Mouse (Mus musculus): ENCODE measurements around the gene Sorbs1. TPM values are rescaled to one million over a fixed set of nuclear protein-coding genes. Genes with fewer than 3 reads are reported as not detected.
"Not testable (repeated sequence)": the region's sequence is repeated elsewhere in the genome, so short reads cannot be mapped to it uniquely, and the experiment has no call there.

The Sorbs1 gene
- polyA plus RNA-seq (2014; fragmentation: Nextera tagmentation; extraction: Ambion mirVana), result 88.3 and 88.9 TPM in 2 replicates

DNA sequence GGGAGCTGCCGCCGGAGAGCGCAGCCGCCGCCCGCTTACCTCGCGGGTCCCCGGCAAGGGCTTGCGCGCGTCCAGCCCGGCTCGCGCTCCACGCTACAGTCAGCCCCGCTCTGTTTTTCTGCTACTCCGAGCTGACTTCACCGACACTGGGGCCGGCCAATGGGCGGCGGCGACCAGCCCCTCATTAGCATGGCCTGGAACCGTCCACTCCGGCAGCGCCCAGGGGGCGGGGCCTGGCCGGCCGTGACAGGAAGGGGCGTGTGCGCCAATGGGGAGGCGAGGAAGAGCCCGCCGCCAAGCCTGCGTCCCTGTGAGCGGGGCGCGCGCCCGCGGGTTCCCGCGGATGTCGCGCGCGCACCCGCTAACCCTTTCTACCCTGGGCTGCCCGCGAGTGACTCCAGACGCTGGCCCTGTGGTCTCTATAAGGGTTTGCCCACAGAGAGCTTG is at the start of gene Sorbs1:
TSS of gene Sorbs1 (minus strand) at position 148 of the 447 bp plus-strand sequence.
- peak; percentile 93 for DNase-seq (ENCODE audit: low spot score)
- Histone ChIP-seq H3K27ac (ENCODE audit: low read depth) (peak within 1 kb of the TSS; percentile 88), H3K36me3 (ENCODE audit: control insufficient read depth, insufficient read depth, low read length) (no peaks in the 10 kb centered on the region), H3K9ac (ENCODE audit: low read length) (peak within 1 kb of the TSS; percentile 79), H3K4me2 (ENCODE audit: low read length) (peak within 1 kb of the TSS; percentile 89), H3K27me3 (replicated peaks; ENCODE audit: control insufficient read depth, insufficient read depth, low read length) (no peaks in the 10 kb centered on the region), H3K4me1 (replicated peaks; ENCODE audit: control insufficient read depth, insufficient read depth, low read length) (peaks cover 10% of the 10 kb centered on the region), H3K4me3 (ENCODE audit: low read depth, low read length) (peak within 1 kb of the TSS; percentile 74), H3K9me3 (ENCODE audit: control insufficient read depth, low read length) (no peaks in the 10 kb centered on the region)
- ATAC-seq (replicated peaks; ENCODE audit: low FRiP score, low TSS enrichment, low read depth), result peak; percentile 99
- WGBS, result 0% methylated on average over 50 of the region's 51 CpGs

DNA sequence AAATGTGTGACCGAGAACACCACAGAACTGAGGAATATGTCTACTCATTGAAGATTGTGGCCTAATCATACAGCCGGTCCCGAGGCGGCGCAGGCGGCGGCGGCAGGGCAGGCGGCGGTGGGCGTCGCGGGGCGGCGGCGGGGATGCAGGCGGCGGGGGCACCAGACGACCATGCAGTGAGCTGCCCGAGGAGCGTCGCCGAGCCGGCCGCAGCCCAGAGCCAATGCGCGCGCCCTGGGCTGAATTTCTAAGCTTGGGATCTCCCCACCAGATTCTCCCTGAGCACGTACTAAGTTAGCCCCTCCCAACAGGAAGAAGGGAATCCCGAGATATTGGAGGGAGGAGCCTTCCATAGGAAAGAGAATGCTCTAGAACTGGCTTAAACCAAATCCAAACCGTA is 47.9 kb upstream of the Sorbs1 start:
- peaks cover 66% of the 10 kb centered on the region for H3K36me3 ChIP-seq (ENCODE audit: control insufficient read depth, insufficient read depth, low read length)
- not testable (repeated sequence) for H3K4me2 ChIP-seq (ENCODE audit: low read length); H3K4me3 ChIP-seq (ENCODE audit: low read depth, low read length); DNase-seq (ENCODE audit: low spot score); H3K4me1 ChIP-seq (replicated peaks; ENCODE audit: control insufficient read depth, insufficient read depth, low read length); H3K27ac ChIP-seq (ENCODE audit: low read depth); ATAC-seq (replicated peaks; ENCODE audit: low FRiP score, low TSS enrichment, low read depth); H3K27me3 ChIP-seq (replicated peaks; ENCODE audit: control insufficient read depth, insufficient read depth, low read length); H3K9me3 ChIP-seq (ENCODE audit: control insufficient read depth, low read length); H3K9ac ChIP-seq (ENCODE audit: low read length)
- WGBS, result 67% methylated on average over 13 of the region's 31 CpGs

DNA sequence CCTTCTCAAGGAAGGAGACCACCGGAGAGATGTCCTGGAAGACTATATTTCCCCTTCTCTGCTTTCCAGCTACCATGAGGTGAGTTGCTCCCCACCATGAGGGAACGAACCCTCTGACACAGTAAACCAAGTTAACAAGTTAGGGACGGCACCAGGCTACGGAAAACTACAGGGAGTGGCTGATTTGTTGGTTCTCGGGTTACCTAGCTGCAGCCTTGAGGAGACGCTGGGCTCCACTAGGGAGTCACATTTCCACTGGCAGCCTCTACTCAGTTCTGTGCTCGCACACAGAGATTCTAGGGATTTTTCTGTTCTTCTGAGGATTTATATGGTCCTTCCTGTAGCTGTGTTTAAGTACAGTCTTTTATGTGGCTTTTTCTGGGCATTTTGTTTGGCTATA is 42.5 kb upstream of the Sorbs1 start:
- Histone ChIP-seq H3K4me1 (replicated peaks; ENCODE audit: control insufficient read depth, insufficient read depth, low read length) (0 out of 2 replicates have a peak, but pooled peaks cover 6% of the 10 kb centered on the region), H3K9me3 (ENCODE audit: control insufficient read depth, low read length) (no peaks in the 10 kb centered on the region), H3K4me3 (ENCODE audit: low read depth, low read length) (no peak overlapping the region), H3K4me2 (ENCODE audit: low read length) (no peak overlapping the region), H3K27me3 (replicated peaks; ENCODE audit: control insufficient read depth, insufficient read depth, low read length) (no peaks in the 10 kb centered on the region), H3K36me3 (ENCODE audit: control insufficient read depth, insufficient read depth, low read length) (peaks cover 67% of the 10 kb centered on the region), H3K27ac (ENCODE audit: low read depth) (no peak overlapping the region), H3K9ac (ENCODE audit: low read length) (no peak overlapping the region)
- ATAC-seq (replicated peaks; ENCODE audit: low FRiP score, low TSS enrichment, low read depth) (no peak), DNase-seq (ENCODE audit: low spot score) (no peak)
- 80% methylated on average over 7 of the region's 7 CpGs for WGBS

DNA sequence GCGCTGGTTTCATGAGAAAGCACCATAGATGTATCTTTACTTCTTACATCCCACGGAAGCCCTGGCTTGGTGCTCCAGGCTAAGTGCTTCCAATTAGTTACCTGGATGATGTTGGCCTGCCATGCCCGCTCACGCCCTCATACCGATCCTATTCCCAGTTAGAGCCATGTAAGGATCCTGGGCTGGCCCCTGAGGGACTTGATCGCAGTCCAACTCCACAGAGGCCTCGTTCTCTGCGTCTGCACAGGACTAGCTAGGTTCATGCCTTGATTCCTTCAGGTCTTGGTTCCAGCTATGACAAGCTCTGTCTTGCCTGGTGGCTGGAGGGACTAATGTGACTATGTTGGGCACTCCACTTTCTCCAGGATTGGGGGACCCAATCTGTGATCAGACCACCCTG is 41.6 kb upstream of the Sorbs1 start:
- Histone ChIP-seq H3K9me3 (ENCODE audit: control insufficient read depth, low read length) (no peaks in the 10 kb centered on the region), H3K4me1 (replicated peaks; ENCODE audit: control insufficient read depth, insufficient read depth, low read length) (0 out of 2 replicates have a peak, but pooled peaks cover 6% of the 10 kb centered on the region), H3K9ac (ENCODE audit: low read length) (peak overlapping the region; percentile 20; the same call in 1 of the 2 replicates), H3K4me3 (ENCODE audit: low read depth, low read length) (no peak overlapping the region), H3K27me3 (replicated peaks; ENCODE audit: control insufficient read depth, insufficient read depth, low read length) (no peaks in the 10 kb centered on the region), H3K27ac (ENCODE audit: low read depth) (no peak overlapping the region; the same call in 1 of the 2 replicates), H3K4me2 (ENCODE audit: low read length) (no peak overlapping the region), H3K36me3 (ENCODE audit: control insufficient read depth, insufficient read depth, low read length) (peaks cover 75% of the 10 kb centered on the region)
- WGBS, result 95% methylated on average over 8 of the region's 8 CpGs
- DNase-seq (ENCODE audit: low spot score) (no peak), ATAC-seq (replicated peaks; ENCODE audit: low FRiP score, low TSS enrichment, low read depth) (no peak)

DNA sequence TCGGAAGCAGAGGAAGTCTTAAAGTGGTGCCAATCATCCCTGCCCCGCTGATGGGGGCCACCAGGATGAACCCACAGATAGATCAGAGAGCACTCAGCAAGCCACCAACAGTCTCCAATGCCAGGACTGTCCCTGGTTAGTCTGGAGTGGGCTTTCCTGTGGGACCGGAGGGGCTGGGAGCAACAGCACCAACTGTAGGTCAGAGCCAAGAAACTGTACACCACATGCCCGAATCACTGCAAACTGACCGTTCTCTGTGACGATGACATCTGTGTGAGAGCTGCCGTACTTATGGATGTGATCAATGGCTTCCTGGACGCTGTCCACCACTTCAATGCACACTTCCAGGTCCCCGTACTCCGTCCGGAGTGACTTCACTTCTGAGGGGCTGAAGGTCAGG is 40.8 kb upstream of the Sorbs1 start:
- WGBS, result 53% methylated on average over 11 of the region's 11 CpGs
- Histone ChIP-seq H3K4me3 (ENCODE audit: low read depth, low read length) (no peak overlapping the region), H3K36me3 (ENCODE audit: control insufficient read depth, insufficient read depth, low read length) (peaks cover 75% of the 10 kb centered on the region)

DNA sequence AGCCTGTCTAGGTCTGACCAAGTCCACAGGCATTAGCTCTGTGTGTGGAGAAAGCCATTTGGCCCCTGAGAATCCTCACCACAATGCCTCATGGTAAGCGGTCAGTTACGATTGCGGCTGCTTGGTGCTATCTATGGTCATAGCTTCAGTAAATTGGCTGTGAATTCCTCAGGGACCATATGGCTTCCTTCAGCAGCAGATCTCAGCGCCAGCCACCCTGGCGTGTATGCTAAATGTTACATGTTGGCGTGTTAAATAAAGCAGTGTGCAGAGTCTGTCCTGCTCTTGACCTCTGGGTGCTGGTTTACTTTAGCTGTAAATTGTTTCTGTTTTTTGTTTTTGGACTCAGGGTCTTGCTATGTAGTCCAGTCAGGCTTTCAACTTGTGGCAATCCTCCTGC is 40.3 kb upstream of the Sorbs1 start:
- Histone ChIP-seq H3K36me3 (ENCODE audit: control insufficient read depth, insufficient read depth, low read length) (peaks cover 75% of the 10 kb centered on the region), H3K27me3 (replicated peaks; ENCODE audit: control insufficient read depth, insufficient read depth, low read length) (no peaks in the 10 kb centered on the region), H3K27ac (ENCODE audit: low read depth) (peak overlapping the region; percentile 61), H3K9ac (ENCODE audit: low read length) (no peak overlapping the region), H3K4me2 (ENCODE audit: low read length) (no peak overlapping the region), H3K9me3 (ENCODE audit: control insufficient read depth, low read length) (no peaks in the 10 kb centered on the region), H3K4me1 (replicated peaks; ENCODE audit: control insufficient read depth, insufficient read depth, low read length) (0 out of 2 replicates have a peak, but pooled peaks cover 6% of the 10 kb centered on the region), H3K4me3 (ENCODE audit: low read depth, low read length) (no peak overlapping the region)
- DNase-seq (ENCODE audit: low spot score) (peak; percentile 60), ATAC-seq (replicated peaks; ENCODE audit: low FRiP score, low TSS enrichment, low read depth) (no peak; the same call in 1 of the 2 replicates)
- WGBS, result 42% methylated on average over 6 of the region's 6 CpGs

More for the DNA sequence above, 40.8 kb upstream of the Sorbs1 start:
- Histone ChIP-seq H3K9ac (ENCODE audit: low read length) (no peak overlapping the region), H3K4me2 (ENCODE audit: low read length) (no peak overlapping the region), H3K4me1 (replicated peaks; ENCODE audit: control insufficient read depth, insufficient read depth, low read length) (0 out of 2 replicates have a peak, but pooled peaks cover 6% of the 10 kb centered on the region), H3K27ac (ENCODE audit: low read depth) (peak overlapping the region; percentile 61), H3K9me3 (ENCODE audit: control insufficient read depth, low read length) (no peaks in the 10 kb centered on the region), H3K27me3 (replicated peaks; ENCODE audit: control insufficient read depth, insufficient read depth, low read length) (no peaks in the 10 kb centered on the region)
- no peak for ATAC-seq (replicated peaks; ENCODE audit: low FRiP score, low TSS enrichment, low read depth)
- no peak for DNase-seq (ENCODE audit: low spot score)

DNA sequence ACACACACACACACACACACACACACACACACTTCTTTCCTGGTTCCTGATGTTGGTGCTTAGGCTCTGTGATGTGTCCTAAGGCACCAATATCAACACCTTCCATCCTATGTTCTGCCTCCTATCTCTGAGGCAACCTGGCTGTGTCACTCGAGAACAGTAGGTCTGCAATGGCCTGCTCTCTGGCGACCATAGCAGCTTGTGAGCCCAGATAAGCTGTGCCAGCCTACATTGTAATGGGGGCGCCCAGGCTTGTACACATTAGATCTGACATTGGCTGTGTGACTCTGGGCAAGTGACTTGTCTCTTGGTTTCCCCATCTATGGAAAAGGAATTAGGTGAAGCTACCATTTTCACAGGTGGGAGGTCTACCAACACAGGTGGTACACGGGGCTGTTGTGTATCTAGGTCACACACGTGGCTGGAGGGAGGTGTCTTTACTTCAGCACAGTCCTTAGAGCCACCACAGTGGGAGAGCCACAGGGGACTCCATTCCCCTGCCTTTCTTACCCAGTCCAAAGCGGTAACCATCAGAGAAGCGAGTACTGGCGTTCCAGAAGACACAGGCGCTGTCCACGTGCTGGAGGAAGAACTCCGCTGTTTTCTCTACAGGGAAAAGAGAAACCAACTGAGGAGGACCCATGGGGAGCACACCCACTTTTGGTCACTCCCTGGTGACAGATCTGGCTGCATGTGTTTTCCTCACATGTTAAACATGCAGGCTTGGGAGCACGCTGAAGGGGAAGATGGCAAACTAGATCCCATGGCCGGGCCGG is 39.6 kb upstream of the Sorbs1 start:
- H3K27me3 ChIP-seq (replicated peaks; ENCODE audit: control insufficient read depth, insufficient read depth, low read length), result no peaks in the 10 kb centered on the region
- ATAC-seq (replicated peaks; ENCODE audit: low FRiP score, low TSS enrichment, low read depth), result no peak

DNA sequence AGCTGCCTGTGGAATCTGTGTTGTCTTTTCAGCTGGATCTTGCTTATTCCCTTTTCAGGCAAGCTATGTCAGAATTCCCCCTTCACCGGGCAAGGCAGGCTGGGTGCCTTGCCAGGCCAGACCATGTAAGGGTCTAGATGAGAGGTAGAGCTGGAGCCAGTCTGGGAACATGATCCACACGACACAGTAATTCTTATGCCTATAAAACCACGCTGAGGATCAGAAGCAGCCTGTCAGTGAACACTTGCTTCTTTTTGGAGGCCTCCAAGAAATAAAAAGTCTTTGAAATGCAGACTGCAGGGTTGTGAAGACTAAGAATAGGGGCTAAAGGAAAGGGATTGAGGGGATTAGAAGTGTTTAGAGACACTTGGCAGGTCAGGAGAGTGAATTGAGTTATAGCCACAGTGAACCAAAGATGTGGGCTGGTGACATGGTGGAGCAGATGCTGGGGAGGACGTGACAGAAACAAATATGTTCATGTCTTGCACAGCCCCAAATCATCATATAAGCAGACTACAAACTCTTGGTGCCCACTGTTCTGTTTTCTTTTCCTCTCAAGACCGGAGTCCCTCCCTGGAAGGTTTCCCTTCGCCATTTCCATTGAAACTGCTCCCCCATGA is 36.0 kb upstream of the Sorbs1 start:
- H3K27me3 ChIP-seq (replicated peaks; ENCODE audit: control insufficient read depth, insufficient read depth, low read length), result no peaks in the 10 kb centered on the region
- H3K27ac ChIP-seq (ENCODE audit: low read depth), result peak overlapping the region; percentile 65
- peaks cover 44% of the 10 kb centered on the region for H3K36me3 ChIP-seq (ENCODE audit: control insufficient read depth, insufficient read depth, low read length)
- ATAC-seq (replicated peaks; ENCODE audit: low FRiP score, low TSS enrichment, low read depth) (no peak), DNase-seq (ENCODE audit: low spot score) (no peak)
- H3K4me3 ChIP-seq (ENCODE audit: low read depth, low read length), result no peak overlapping the region
- H3K4me2 ChIP-seq (ENCODE audit: low read length), result no peak overlapping the region
- no peaks in the 10 kb centered on the region for H3K9me3 ChIP-seq (ENCODE audit: control insufficient read depth, low read length)
- H3K9ac ChIP-seq (ENCODE audit: low read length), result no peak overlapping the region
- 0 out of 2 replicates have a peak, but pooled peaks cover 4% of the 10 kb centered on the region for H3K4me1 ChIP-seq (replicated peaks; ENCODE audit: control insufficient read depth, insufficient read depth, low read length)
- 50% methylated on average over 6 of the region's 6 CpGs for WGBS

More for the DNA sequence above, 39.6 kb upstream of the Sorbs1 start:
- peaks cover 73% of the 10 kb centered on the region for H3K36me3 ChIP-seq (ENCODE audit: control insufficient read depth, insufficient read depth, low read length)
- H3K27ac ChIP-seq (ENCODE audit: low read depth), result no peak overlapping the region; the same call in 1 of the 2 replicates
- no peaks in the 10 kb centered on the region for H3K9me3 ChIP-seq (ENCODE audit: control insufficient read depth, low read length)
- 0 out of 2 replicates have a peak, but pooled peaks cover 6% of the 10 kb centered on the region for H3K4me1 ChIP-seq (replicated peaks; ENCODE audit: control insufficient read depth, insufficient read depth, low read length)
- DNase-seq (ENCODE audit: low spot score), result no peak
- H3K4me3 ChIP-seq (ENCODE audit: low read depth, low read length), result no peak overlapping the region
- 85% methylated on average over 14 of the region's 14 CpGs for WGBS
- H3K4me2 ChIP-seq (ENCODE audit: low read length), result no peak overlapping the region
- no peak overlapping the region for H3K9ac ChIP-seq (ENCODE audit: low read length)
